Mouse (Mus musculus) brain, embryonic 14.5 days (tissue): ENCODE results near the gene Nkrf.

Experiments used
- CTCF ChIP-seq: fragments of 200-500 bp; IDR thresholded peaks from 2 replicates; pipeline ENCODE4 v1.5.1; 2012; ENCODE audit warnings: inconsistent platforms, mild to moderate bottlenecking, moderate library complexity, borderline replicate concordance; ENCODE audit not compliant: insufficient read depth, insufficient read length; ENCODE audit errors: extremely low read depth
- POLR2A ChIP-seq: fragments of 200-500 bp; IDR thresholded peaks from 2 replicates; pipeline ENCODE4 v1.6.1; 2012; ENCODE audit warnings: mild to moderate bottlenecking, inconsistent platforms, borderline replicate concordance; ENCODE audit not compliant: poor library complexity, insufficient read depth, insufficient read length, severe bottlenecking; ENCODE audit errors: extremely low read depth

DNA sequence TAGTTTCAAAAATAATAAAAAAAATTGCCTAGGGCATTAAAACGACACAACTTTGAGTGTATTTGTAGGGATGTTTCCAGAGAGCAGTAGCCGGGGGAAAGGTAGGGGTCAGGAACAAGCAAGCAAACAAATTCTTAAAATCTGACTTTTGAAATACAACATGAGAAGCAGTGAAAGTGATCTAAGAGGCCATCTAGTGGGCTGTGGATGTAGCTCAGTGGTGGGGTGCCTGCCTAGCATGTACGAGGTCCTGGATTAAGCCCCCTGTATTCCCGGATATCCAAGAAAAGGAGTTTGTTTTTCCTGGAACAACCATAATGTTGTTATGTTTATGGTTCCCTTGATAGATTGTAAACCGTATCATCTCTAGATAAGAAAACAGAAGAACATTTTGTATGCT lies 3.8 kb upstream of the Nkrf start:
- TF ChIP-seq CTCF (peak; percentile 43; the same call in 1 of the 2 replicates), POLR2A (no peak)
